Comparison of ENCODE assay signal across 7 mouse cellular contexts in genomic region chr4:55364374-55364773, GRCm38 (mm10). TPM values are rescaled to one million over a fixed set of nuclear protein-coding genes. Genes with fewer than 3 reads are reported as not detected.
DNase-seq lines count a peak whose midpoint lies in the region; ATAC-seq and TF ChIP-seq lines count a peak whose summit lies in the region.

No protein-coding gene starts in this region.

- no peak overlapping the region for H3K4me2 ChIP-seq in kidney, embryonic 14.5 days (replicated peaks; ENCODE audit: low read depth, low read length)
- no peak overlapping the region for H3K4me2 ChIP-seq in stomach, postnatal 0 days (replicated peaks; ENCODE audit: low read depth)
- H3K4me2 ChIP-seq in midbrain, embryonic 16.5 days (ENCODE audit: low read length), result no peak overlapping the region

- peak; percentile 60 for TF ChIP-seq CTCF in stomach, postnatal 0 days (IDR thresholded peaks at IDR 0.05; ENCODE audit: low read depth)

- H3K9me3 ChIP-seq in kidney, embryonic 14.5 days (ENCODE audit: control insufficient read depth, low read length), result no peaks in the 10 kb centered on the region
- no peaks in the 10 kb centered on the region for H3K9me3 ChIP-seq in stomach, postnatal 0 days (ENCODE audit: control insufficient read depth, low read length)
- no peaks in the 10 kb centered on the region for H3K9me3 ChIP-seq in midbrain, embryonic 16.5 days (replicated peaks; ENCODE audit: control insufficient read depth, low read length, poor library complexity, severe bottlenecking)

- TF ChIP-seq EP300 in stomach, postnatal 0 days (optimal IDR thresholded peaks at IDR 0.05), result no peak

- WGBS in kidney, embryonic 14.5 days, result 97% methylated on average over 4 of the region's 4 CpGs
- WGBS in stomach, postnatal 0 days, result 94% methylated on average over 4 of the region's 4 CpGs
- WGBS in midbrain, embryonic 16.5 days, result 96% methylated on average over 4 of the region's 4 CpGs

- H3K27me3 ChIP-seq in kidney, embryonic 14.5 days (ENCODE audit: control insufficient read depth, insufficient read depth, low read length), result no peaks in the 10 kb centered on the region
- no peaks in the 10 kb centered on the region for H3K27me3 ChIP-seq in stomach, postnatal 0 days (ENCODE audit: control insufficient read depth, insufficient read depth, low read length)
- no peaks in the 10 kb centered on the region for H3K27me3 ChIP-seq in midbrain, embryonic 16.5 days (ENCODE audit: control insufficient read depth, insufficient read depth, low read depth, low read length)

- peak; percentile 25 for DNase-seq in kidney, postnatal 10 days
- peak; percentile 60 for DNase-seq in WW6 (ENCODE audit: low read depth, low spot score)
- DNase-seq in induced T-regulatory cell, adult 2 months (ENCODE audit: low read depth), result peak; percentile 76
- DNase-seq in stomach, postnatal 0 days (ENCODE audit: low spot score), result peak; percentile 41
- DNase-seq in heart, adult 8-10 months (ENCODE audit: low spot score), result no peak

- no peaks in the 10 kb centered on the region for H3K4me1 ChIP-seq in kidney, embryonic 14.5 days (ENCODE audit: control insufficient read depth, insufficient read depth, low read length)
- no peaks in the 10 kb centered on the region for H3K4me1 ChIP-seq in stomach, postnatal 0 days (replicated peaks; ENCODE audit: control insufficient read depth, insufficient read depth)
- H3K4me1 ChIP-seq in midbrain, embryonic 16.5 days (ENCODE audit: control insufficient read depth, insufficient read depth, low read length), result no peaks in the 10 kb centered on the region

- no peak for ATAC-seq in kidney, embryonic 14.5 days (ENCODE audit: low FRiP score, low TSS enrichment)
- no peak for ATAC-seq in stomach, postnatal 0 days (ENCODE audit: low FRiP score, low TSS enrichment)
- no peak for ATAC-seq in midbrain, embryonic 16.5 days

- H3K36me3 ChIP-seq in kidney, embryonic 14.5 days (ENCODE audit: control insufficient read depth, insufficient read depth, low read length), result peaks cover 11% of the 10 kb centered on the region; the same call in 1 of the 2 replicates
- no peaks in the 10 kb centered on the region for H3K36me3 ChIP-seq in stomach, postnatal 0 days (ENCODE audit: control insufficient read depth, insufficient read depth, low read length)
- H3K36me3 ChIP-seq in midbrain, embryonic 16.5 days (ENCODE audit: control insufficient read depth, insufficient read depth, low read length), result no peaks in the 10 kb centered on the region

- no peak overlapping the region for H3K27ac ChIP-seq in kidney, embryonic 14.5 days (ENCODE audit: low read depth, low read length)
- no peak overlapping the region for H3K27ac ChIP-seq in stomach, postnatal 0 days (replicated peaks)
- H3K27ac ChIP-seq in midbrain, embryonic 16.5 days (ENCODE audit: low read length), result no peak overlapping the region

- H3K9ac ChIP-seq in kidney, embryonic 14.5 days (ENCODE audit: low read depth, low read length), result no peak overlapping the region
- H3K9ac ChIP-seq in stomach, postnatal 0 days (ENCODE audit: low read length), result no peak overlapping the region
- no peak overlapping the region for H3K9ac ChIP-seq in midbrain, embryonic 16.5 days (ENCODE audit: low read depth, low read length)

- H3K4me3 ChIP-seq in kidney, embryonic 14.5 days (ENCODE audit: low read length), result no peak overlapping the region
- no peak overlapping the region for H3K4me3 ChIP-seq in stomach, postnatal 0 days (ENCODE audit: low read depth, low read length)
- no peak overlapping the region for H3K4me3 ChIP-seq in midbrain, embryonic 16.5 days (ENCODE audit: low read depth, low read length)

RNA-seq across cellular contexts. Expression of gene Rad23b, which starts 14.5 kb away (rescaled TPM):
- polyA plus RNA-seq in kidney, embryonic 14.5 days (2014; fragmentation: Nextera tagmentation; extraction: Ambion mirVana), result 65.1 and 90.4 TPM in 2 replicates
- polyA plus RNA-seq in stomach, postnatal 0 days (2015; fragmentation: Nextera tagmentation; extraction: Ambion mirVana), result 68.9 and 75.9 TPM in 2 replicates
- polyA plus RNA-seq in midbrain, embryonic 16.5 days (2015; fragmentation: Nextera tagmentation; extraction: Ambion mirVana), result 84.4 and 86.0 TPM in 2 replicates
- total RNA-seq in heart, adult 8-10 months (2022), result 100 to 1,000 TPM; 114 to 124 (median 121) TPM
